Mouse (Mus musculus) heart, embryonic 11.5 days (tissue): ENCODE measurements around the gene Itm2c. TPM values are rescaled to one million over a fixed set of nuclear protein-coding genes. Genes with fewer than 3 reads are reported as not detected.
A peak's percentile ranks its signal among the peaks of the same experiment; 100 is the strongest.

Experiments used
- ATAC-seq: fragments of 200-750 bp; cut with Nextera tagmentation; replicated peaks from 2 replicates; pipeline ENCODE4 v1.8.0; 2017; ENCODE audit warnings: moderate library complexity; ENCODE audit not compliant: insufficient number of reproducible peaks, low FRiP score, low TSS enrichment
- H3K27ac ChIP-seq: fragments of 300-500 bp; sonication (generic); 2 replicates; pipeline ENCODE4 v1.5.1; 2014; ENCODE audit warnings: mild to moderate bottlenecking, low read depth, low read length
- H3K27me3 ChIP-seq: fragments of 300-500 bp; sonication (generic); 2 replicates; pipeline ENCODE4 v1.6.1; 2014; ENCODE audit warnings: mild to moderate bottlenecking, low read length, mixed read lengths; ENCODE audit not compliant: control insufficient read depth, insufficient read depth
- H3K36me3 ChIP-seq: fragments of 300-500 bp; sonication (generic); 2 replicates; pipeline ENCODE4 v1.6.1; 2014; ENCODE audit warnings: mild to moderate bottlenecking, low read length, moderate library complexity, mixed read lengths; ENCODE audit not compliant: control insufficient read depth, insufficient read depth
- H3K4me1 ChIP-seq: fragments of 300-500 bp; sonication (generic); 2 replicates; pipeline ENCODE4 v1.6.1; 2014; ENCODE audit warnings: low read length; ENCODE audit not compliant: control insufficient read depth, insufficient read depth
- H3K4me2 ChIP-seq: fragments of 300-500 bp; sonication (generic); 2 replicates; pipeline ENCODE4 v1.6.1; 2014; ENCODE audit warnings: mild to moderate bottlenecking, moderate library complexity
- H3K4me3 ChIP-seq: fragments of 300-500 bp; sonication (generic); 2 replicates; pipeline ENCODE4 v1.5.1; 2014; ENCODE audit warnings: low read depth, low read length
- H3K9ac ChIP-seq: fragments of 300-500 bp; sonication (generic); 2 replicates; pipeline ENCODE4 v1.6.1; 2014; ENCODE audit warnings: mild to moderate bottlenecking, low read depth, low read length, moderate library complexity
- H3K9me3 ChIP-seq: fragments of 300-500 bp; sonication (generic); replicated peaks from 2 replicates; pipeline ENCODE4 v1.6.1; 2016; ENCODE audit warnings: low read length; ENCODE audit not compliant: control insufficient read depth
- WGBS: fragments of 180-500 bp; shearing (Covaris S2); extraction: QIAGEN DNeasy Blood & Tissue Kit; methylation state at CpG from one replicate; pipeline ENCODE4 v1.1.7; 2014; ENCODE audit not compliant: insufficient replicate concordance; 5-methylcytosine and 5-hydroxymethylcytosine counted together
- polyA plus RNA-seq: library from polyadenylated mRNA; unstranded; fragments of >200 nt; fragmentation: Nextera tagmentation; extraction: Ambion mirVana; gene quantifications from 2 replicates; pipeline ENCODE4 v1.2.1, GENCODE M21; 2014

The Itm2c gene
- 146 and 150 TPM in 2 replicates for polyA plus RNA-seq

GRCm38 (mm10) chr1:85894231-85894747 lies at the start of gene Itm2c:
Gene Itm2c, plus strand, starts transcription at chr1:85894281.
- Histone ChIP-seq H3K4me1 (peaks cover 33% of the 10 kb centered on the region), H3K4me3 (peak within 1 kb of the TSS; percentile 87)
- ATAC-seq, result peak; percentile 74

DNA sequence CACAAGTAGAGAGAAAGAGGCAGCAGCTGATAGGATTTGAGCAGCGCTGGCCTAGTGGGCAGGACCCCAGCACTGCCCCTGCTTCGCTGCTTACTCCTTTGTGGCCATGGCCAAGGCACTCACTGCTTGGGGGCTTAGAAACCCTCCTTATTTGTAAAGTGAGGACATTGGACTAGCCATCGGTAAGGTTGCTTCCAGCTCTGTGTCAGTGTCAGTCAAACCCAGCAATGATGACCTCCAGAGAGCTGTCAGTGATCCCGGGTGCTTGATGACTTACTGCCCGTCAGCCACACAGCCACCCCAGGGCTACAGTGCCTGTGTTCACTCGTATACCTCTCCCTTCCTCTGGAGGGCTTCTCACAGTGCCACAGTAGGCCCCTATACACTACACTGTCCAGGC lies 49.1 kb upstream of the Itm2c start:
- H3K27ac ChIP-seq, result no peak overlapping the region
- H3K9ac ChIP-seq, result no peak overlapping the region
- no peak overlapping the region for H3K4me2 ChIP-seq
- 0 out of 2 replicates have a peak, but pooled peaks cover 5% of the 10 kb centered on the region for H3K4me1 ChIP-seq
- no peaks in the 10 kb centered on the region for H3K9me3 ChIP-seq
- no peak; the same call in 1 of the 2 replicates for ATAC-seq
- WGBS, result 69% methylated on average over 6 of the region's 6 CpGs
- no peak overlapping the region for H3K4me3 ChIP-seq
- H3K27me3 ChIP-seq, result no peaks in the 10 kb centered on the region
- peaks cover 16% of the 10 kb centered on the region for H3K36me3 ChIP-seq

More at GRCm38 (mm10) chr1:85894231-85894747, at the start of gene Itm2c:
- H3K4me2 ChIP-seq, result peak within 1 kb of the TSS; percentile 87
- 2% methylated on average over 35 of the region's 35 CpGs for WGBS
- no peaks in the 10 kb centered on the region for H3K27me3 ChIP-seq
- peak within 1 kb of the TSS; percentile 84 for H3K9ac ChIP-seq
- no peaks in the 10 kb centered on the region for H3K9me3 ChIP-seq
- H3K27ac ChIP-seq, result peak within 1 kb of the TSS; percentile 90
- H3K36me3 ChIP-seq, result no peaks in the 10 kb centered on the region

GRCm38 (mm10) chr1:85845476-85845875 lies 48.6 kb upstream of the Itm2c start:
- H3K9ac ChIP-seq, result no peak overlapping the region
- H3K27me3 ChIP-seq, result no peaks in the 10 kb centered on the region
- peaks cover 16% of the 10 kb centered on the region for H3K36me3 ChIP-seq
- no peak overlapping the region for H3K27ac ChIP-seq
- no peak for ATAC-seq
- no peak overlapping the region for H3K4me3 ChIP-seq
- no peak overlapping the region for H3K4me2 ChIP-seq
- WGBS, result 72% methylated on average over 3 of the region's 3 CpGs
- H3K4me1 ChIP-seq, result peaks cover 2% of the 10 kb centered on the region; the same call in 1 of the 2 replicates
- no peaks in the 10 kb centered on the region for H3K9me3 ChIP-seq

DNA sequence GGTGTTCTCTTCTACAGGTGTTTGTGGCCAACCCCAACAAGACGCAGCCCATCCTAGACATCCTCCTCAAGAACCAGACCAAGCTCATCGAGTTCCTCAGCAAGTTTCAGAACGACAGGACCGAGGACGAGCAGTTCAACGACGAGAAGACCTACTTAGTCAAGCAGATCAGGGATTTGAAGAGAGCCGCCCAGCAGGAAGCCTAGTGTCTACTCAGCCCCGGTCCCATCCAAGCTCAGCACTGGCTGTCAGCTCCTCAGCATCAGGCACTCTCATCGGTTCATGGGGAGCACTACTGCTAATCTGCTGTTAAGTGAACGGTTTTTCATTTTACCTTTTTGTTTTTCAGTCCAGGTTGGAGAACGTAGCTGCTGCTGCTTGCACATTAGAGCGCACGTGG lies 45.1 kb upstream of the Itm2c start:
- ATAC-seq, result no peak
- Histone ChIP-seq H3K27ac (no peak overlapping the region), H3K4me1 (peaks cover 14% of the 10 kb centered on the region), H3K4me2 (no peak overlapping the region), H3K36me3 (peaks cover 21% of the 10 kb centered on the region), H3K4me3 (no peak overlapping the region), H3K9ac (no peak overlapping the region), H3K27me3 (no peaks in the 10 kb centered on the region), H3K9me3 (no peaks in the 10 kb centered on the region)
- 89% methylated on average over 14 of the region's 14 CpGs for WGBS

DNA sequence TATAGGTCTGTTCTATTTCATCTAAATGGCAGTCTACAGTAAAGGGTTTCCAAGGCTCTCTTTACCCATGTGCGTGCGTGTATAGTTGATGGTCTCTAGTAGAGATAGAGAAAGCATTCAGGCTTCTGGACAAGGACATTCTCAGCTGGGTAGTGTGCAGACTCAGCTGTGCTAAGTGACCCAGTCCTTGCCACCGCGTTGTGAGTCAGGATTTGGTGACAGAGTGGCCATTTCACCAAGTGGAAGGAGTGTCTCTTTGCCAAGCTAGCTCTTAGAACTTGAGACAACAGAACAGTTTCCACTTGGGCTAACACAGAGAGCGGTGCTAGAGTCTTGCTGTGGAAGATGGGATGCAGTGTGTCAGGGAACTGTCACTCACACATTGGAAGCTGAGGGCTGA lies 43.2 kb upstream of the Itm2c start:
- Histone ChIP-seq H3K4me3 (no peak overlapping the region), H3K4me2 (no peak overlapping the region), H3K27ac (no peak overlapping the region), H3K36me3 (peaks cover 21% of the 10 kb centered on the region), H3K9me3 (no peaks in the 10 kb centered on the region), H3K27me3 (no peaks in the 10 kb centered on the region), H3K9ac (no peak overlapping the region), H3K4me1 (peaks cover 14% of the 10 kb centered on the region)
- 70% methylated on average over 5 of the region's 5 CpGs for WGBS
- no peak for ATAC-seq

GRCm38 (mm10) chr1:85852996-85853689 lies 40.9 kb upstream of the Itm2c start:
- no peak overlapping the region for H3K4me3 ChIP-seq
- H3K9ac ChIP-seq, result no peak overlapping the region
- H3K4me1 ChIP-seq, result peaks cover 14% of the 10 kb centered on the region
- no peaks in the 10 kb centered on the region for H3K27me3 ChIP-seq
- peaks cover 16% of the 10 kb centered on the region for H3K36me3 ChIP-seq
- WGBS, result 82% methylated on average over 2 of the region's 2 CpGs
- peak; percentile 44; the same call in 1 of the 2 replicates for ATAC-seq
- H3K27ac ChIP-seq, result no peak overlapping the region
- no peak overlapping the region for H3K4me2 ChIP-seq
- H3K9me3 ChIP-seq, result no peaks in the 10 kb centered on the region

GRCm38 (mm10) chr1:85853865-85854264 lies 40.2 kb upstream of the Itm2c start:
- H3K9ac ChIP-seq, result no peak overlapping the region
- no peak overlapping the region for H3K4me3 ChIP-seq
- no peaks in the 10 kb centered on the region for H3K9me3 ChIP-seq
- H3K4me1 ChIP-seq, result peaks cover 14% of the 10 kb centered on the region
- H3K4me2 ChIP-seq, result no peak overlapping the region
- H3K27me3 ChIP-seq, result no peaks in the 10 kb centered on the region
- no peak overlapping the region for H3K27ac ChIP-seq
- peaks cover 11% of the 10 kb centered on the region for H3K36me3 ChIP-seq
- WGBS, result 85% methylated on average over 2 of the region's 2 CpGs
- no peak for ATAC-seq

GRCm38 (mm10) chr1:85854475-85854874 lies 39.6 kb upstream of the Itm2c start:
- Histone ChIP-seq H3K27ac (no peak overlapping the region), H3K4me1 (peaks cover 14% of the 10 kb centered on the region)
- no peak for ATAC-seq

DNA sequence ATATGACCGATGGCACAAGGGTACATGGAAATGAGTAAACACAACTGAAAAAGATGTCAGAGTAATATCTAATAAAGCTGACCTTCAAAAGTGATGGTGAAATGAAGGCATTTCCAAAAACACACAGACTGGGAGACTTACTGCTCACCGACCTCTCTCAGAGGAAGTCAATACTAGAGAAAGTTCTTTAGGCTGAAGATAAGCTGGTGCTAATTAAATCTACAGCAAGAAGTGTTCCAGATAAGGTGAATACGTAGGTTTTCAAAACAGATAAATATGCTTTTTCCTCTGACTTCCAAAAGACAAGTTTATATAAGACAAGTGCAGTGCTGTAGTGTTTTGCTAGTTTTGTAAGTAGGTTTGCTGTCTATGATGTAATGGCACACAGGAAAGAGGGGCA lies 37.8 kb upstream of the Itm2c start:
- peaks cover 4% of the 10 kb centered on the region; the same call in 1 of the 2 replicates for H3K36me3 ChIP-seq
- H3K27me3 ChIP-seq, result no peaks in the 10 kb centered on the region
- peaks cover 8% of the 10 kb centered on the region for H3K4me1 ChIP-seq
- H3K4me3 ChIP-seq, result no peak overlapping the region
- WGBS, result 45% methylated on average over 3 of the region's 3 CpGs
- no peak overlapping the region for H3K9ac ChIP-seq
- H3K27ac ChIP-seq, result no peak overlapping the region
- no peaks in the 10 kb centered on the region for H3K9me3 ChIP-seq
- H3K4me2 ChIP-seq, result no peak overlapping the region
- no peak for ATAC-seq

More at GRCm38 (mm10) chr1:85854475-85854874, 39.6 kb upstream of the Itm2c start:
- H3K4me2 ChIP-seq, result no peak overlapping the region
- peaks cover 5% of the 10 kb centered on the region for H3K36me3 ChIP-seq
- H3K9me3 ChIP-seq, result no peaks in the 10 kb centered on the region
- H3K9ac ChIP-seq, result no peak overlapping the region
- no peaks in the 10 kb centered on the region for H3K27me3 ChIP-seq
- 69% methylated on average over 2 of the region's 2 CpGs for WGBS
- no peak overlapping the region for H3K4me3 ChIP-seq
